Mouse (Mus musculus) lung, postnatal 0 days (tissue): ENCODE results near the gene Stam2.

ENCODE experiments used
- CTCF ChIP-seq: IDR thresholded peaks from 2 replicates; pipeline ENCODE4 v1.5.1; 2016; ENCODE audit warnings: antibody characterized with exemption, mild to moderate bottlenecking
- EP300 ChIP-seq: IDR thresholded peaks from 2 replicates; pipeline ENCODE4 v1.6.1; 2016; ENCODE audit warnings: antibody characterized with exemption, mild to moderate bottlenecking, control low read depth

- TF ChIP-seq CTCF, result no peak
- TF ChIP-seq EP300, result no peak
Measured at GRCm38 (mm10) chr2:52701368-52702036, 40.6 kb downstream of the Stam2 start.
